In genomic region chr9:69990346-69990745, GRCm38 (mm10) we compare ENCODE assay signal across 8 mouse cellular contexts. TPM values are rescaled to one million over a fixed set of nuclear protein-coding genes. Genes with fewer than 3 reads are reported as not detected.
A peak's percentile ranks its signal among the peaks of the same experiment; 100 is the strongest.
DNase-seq lines count a peak whose midpoint lies in the region; ATAC-seq lines count a peak whose summit lies in the region.

No protein-coding gene starts in this region.

- DNase-seq in kidney, adult 11 months, result no peak
- peak; percentile 14 for DNase-seq in R1 (ENCODE audit: low read depth, low spot score)
- no peak for DNase-seq in left cerebral cortex, postnatal 10 days (ENCODE audit: extremely low spot score in 1 of 2, low spot score in 2 of 2)
- DNase-seq in layer of hippocampus, adult 11-12 months (ENCODE audit: low spot score), result no peak
- no peak for DNase-seq in layer of hippocampus, adult 9-10 months (ENCODE audit: low spot score)

- H3K4me3 ChIP-seq in kidney, embryonic 16.5 days (ENCODE audit: low read length), result peak overlapping the region; percentile 100
- H3K4me3 ChIP-seq in hindbrain, embryonic 12.5 days, result peak overlapping the region; percentile 99
- peak overlapping the region; percentile 95 for H3K4me3 ChIP-seq in midbrain, embryonic 13.5 days (replicated peaks)

- H3K9ac ChIP-seq in kidney, embryonic 16.5 days (replicated peaks; ENCODE audit: low read length), result peak overlapping the region; percentile 57
- H3K9ac ChIP-seq in hindbrain, embryonic 12.5 days, result peak overlapping the region; percentile 98
- H3K9ac ChIP-seq in midbrain, embryonic 13.5 days (replicated peaks), result peak overlapping the region; percentile 98

- 13% methylated on average over 5 of the region's 5 CpGs for WGBS in kidney, embryonic 16.5 days
- WGBS in hindbrain, embryonic 12.5 days, result 11% methylated on average over 5 of the region's 5 CpGs
- 12% methylated on average over 5 of the region's 5 CpGs for WGBS in midbrain, embryonic 13.5 days

- peak overlapping the region; percentile 76 for H3K4me2 ChIP-seq in kidney, embryonic 16.5 days (replicated peaks; ENCODE audit: low read depth, low read length)
- H3K4me2 ChIP-seq in hindbrain, embryonic 12.5 days (replicated peaks), result peak overlapping the region; percentile 65
- H3K4me2 ChIP-seq in midbrain, embryonic 13.5 days (replicated peaks), result peak overlapping the region; percentile 62

- no peaks in the 10 kb centered on the region for H3K27me3 ChIP-seq in kidney, embryonic 16.5 days (ENCODE audit: insufficient read depth, low read length)
- H3K27me3 ChIP-seq in hindbrain, embryonic 12.5 days, result no peaks in the 10 kb centered on the region
- no peaks in the 10 kb centered on the region for H3K27me3 ChIP-seq in midbrain, embryonic 13.5 days

- peaks cover 37% of the 10 kb centered on the region for H3K4me1 ChIP-seq in kidney, embryonic 16.5 days (ENCODE audit: insufficient read depth, low read length)
- peaks cover 24% of the 10 kb centered on the region for H3K4me1 ChIP-seq in hindbrain, embryonic 12.5 days
- H3K4me1 ChIP-seq in midbrain, embryonic 13.5 days (replicated peaks), result peaks cover 33% of the 10 kb centered on the region

- intact Hi-C loops in left cerebral cortex, postnatal 10 days (cut with DNase I), result no loop called here

- H3K9me3 ChIP-seq in kidney, embryonic 16.5 days (ENCODE audit: low read length), result no peaks in the 10 kb centered on the region
- no peaks in the 10 kb centered on the region for H3K9me3 ChIP-seq in hindbrain, embryonic 12.5 days (replicated peaks)
- no peaks in the 10 kb centered on the region for H3K9me3 ChIP-seq in midbrain, embryonic 13.5 days

- no peak overlapping the region for H3K27ac ChIP-seq in kidney, embryonic 16.5 days (ENCODE audit: low read length)
- no peak overlapping the region for H3K27ac ChIP-seq in hindbrain, embryonic 12.5 days
- no peak overlapping the region for H3K27ac ChIP-seq in midbrain, embryonic 13.5 days

- ATAC-seq in kidney, embryonic 16.5 days (ENCODE audit: low FRiP score, low TSS enrichment), result no peak
- no peak for ATAC-seq in hindbrain, embryonic 12.5 days (ENCODE audit: low FRiP score)
- ATAC-seq in midbrain, embryonic 13.5 days, result no peak

- H3K36me3 ChIP-seq in kidney, embryonic 16.5 days (ENCODE audit: insufficient read depth, low read length), result 0 out of 2 replicates have a peak, but pooled peaks cover 8% of the 10 kb centered on the region
- peaks cover 17% of the 10 kb centered on the region for H3K36me3 ChIP-seq in hindbrain, embryonic 12.5 days
- peaks cover 17% of the 10 kb centered on the region for H3K36me3 ChIP-seq in midbrain, embryonic 13.5 days

RNA-seq across cellular contexts. Expression of gene Bnip2, which starts 1.1 kb away (rescaled TPM):
- polyA plus RNA-seq in kidney, embryonic 16.5 days (2015; fragmentation: Nextera tagmentation; extraction: Ambion mirVana), result 111 and 116 TPM in 2 replicates
- polyA plus RNA-seq in hindbrain, embryonic 12.5 days (2016; fragmentation: Nextera tagmentation; extraction: Ambion mirVana), result 109 and 111 TPM in 2 replicates
- 97.5 and 101 TPM in 2 replicates for polyA plus RNA-seq in midbrain, embryonic 13.5 days (2015; fragmentation: Nextera tagmentation; extraction: Ambion mirVana)
- total RNA-seq in left cerebral cortex, postnatal 10 days (2021), result 10 to 100 TPM; 37.2 to 45.1 TPM

RNA-seq across cellular contexts. Expression of gene Gtf2a2, which starts 22.0 kb away (rescaled TPM):
- 174 and 181 TPM in 2 replicates for polyA plus RNA-seq in kidney, embryonic 16.5 days (2015; fragmentation: Nextera tagmentation; extraction: Ambion mirVana)
- 169 and 180 TPM in 2 replicates for polyA plus RNA-seq in hindbrain, embryonic 12.5 days (2016; fragmentation: Nextera tagmentation; extraction: Ambion mirVana)
- 201 and 205 TPM in 2 replicates for polyA plus RNA-seq in midbrain, embryonic 13.5 days (2015; fragmentation: Nextera tagmentation; extraction: Ambion mirVana)
- total RNA-seq in left cerebral cortex, postnatal 10 days (2021), result 10 to 100 TPM; 66.9 to 77.5 TPM

RNA-seq across cellular contexts. Expression of gene Gcnt3, which starts 47.5 kb away (rescaled TPM):
- polyA plus RNA-seq in kidney, embryonic 16.5 days (2015; fragmentation: Nextera tagmentation; extraction: Ambion mirVana), result 1.5 and 1.7 TPM in 2 replicates
- not detected in 2 replicates for polyA plus RNA-seq in hindbrain, embryonic 12.5 days (2016; fragmentation: Nextera tagmentation; extraction: Ambion mirVana)
- polyA plus RNA-seq in midbrain, embryonic 13.5 days (2015; fragmentation: Nextera tagmentation; extraction: Ambion mirVana), result not detected in 2 replicates
- total RNA-seq in left cerebral cortex, postnatal 10 days (2021), result not detected
